Mouse (Mus musculus): ENCODE data around the gene Sh2b1.

Sh2b1 gene

DNA sequence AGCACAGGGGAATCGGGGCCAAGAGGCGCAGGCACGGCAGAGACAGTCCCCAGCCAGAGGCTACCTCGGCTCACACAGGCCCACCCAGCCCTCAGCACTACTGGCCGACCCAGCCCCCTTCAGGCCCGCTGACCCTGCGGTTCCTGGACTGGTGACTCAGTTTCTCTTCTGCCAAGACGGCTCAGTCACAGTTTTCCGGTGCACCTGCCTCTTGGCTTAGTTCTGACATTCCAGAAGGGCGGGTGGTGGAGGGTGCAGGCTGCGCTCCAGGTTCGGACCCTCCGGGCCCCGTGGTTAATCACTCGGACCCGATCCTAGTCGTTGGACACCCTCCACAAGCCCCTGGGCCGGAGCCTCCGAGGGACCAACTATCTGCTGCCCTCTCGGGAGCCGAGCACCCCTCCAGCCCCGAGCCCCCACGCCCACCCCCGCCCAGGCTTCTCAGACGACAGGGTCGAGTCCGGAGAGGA lies 703 bp downstream of the Sh2b1 start:
- DNase-seq (ENCODE audit: low spot score): no peak

DNA sequence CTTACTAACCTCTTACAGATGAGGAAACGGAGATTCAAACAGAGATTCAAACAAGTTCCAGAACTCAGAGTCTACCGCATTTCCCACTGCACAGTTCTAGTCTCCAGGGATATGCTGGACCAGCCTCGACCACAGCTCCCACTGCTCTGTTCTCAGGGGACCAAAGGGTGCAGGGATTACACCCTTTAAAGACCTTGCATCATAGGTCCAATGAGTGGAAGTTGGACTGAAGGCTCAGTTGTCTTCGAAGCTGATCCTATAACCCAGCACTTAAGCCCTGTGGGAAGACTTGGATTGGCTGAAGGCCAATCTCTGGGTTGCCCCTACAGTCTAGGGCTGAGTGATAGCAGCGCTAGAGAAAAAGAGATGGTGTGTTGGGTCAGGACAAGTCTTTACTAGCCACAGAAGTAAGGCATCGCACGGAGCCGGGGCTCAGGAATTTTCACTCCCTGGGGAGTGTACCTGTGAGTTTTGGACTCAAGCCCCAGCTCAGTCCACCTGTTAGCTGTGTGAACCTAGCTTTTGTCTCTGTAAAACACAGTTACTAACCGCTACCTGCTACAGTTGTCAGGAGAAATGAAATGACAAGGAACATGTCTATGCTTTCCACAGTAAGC lies 1.6 kb downstream of the Sh2b1 start:
- DNase-seq (ENCODE audit: low spot score): no peak

DNA sequence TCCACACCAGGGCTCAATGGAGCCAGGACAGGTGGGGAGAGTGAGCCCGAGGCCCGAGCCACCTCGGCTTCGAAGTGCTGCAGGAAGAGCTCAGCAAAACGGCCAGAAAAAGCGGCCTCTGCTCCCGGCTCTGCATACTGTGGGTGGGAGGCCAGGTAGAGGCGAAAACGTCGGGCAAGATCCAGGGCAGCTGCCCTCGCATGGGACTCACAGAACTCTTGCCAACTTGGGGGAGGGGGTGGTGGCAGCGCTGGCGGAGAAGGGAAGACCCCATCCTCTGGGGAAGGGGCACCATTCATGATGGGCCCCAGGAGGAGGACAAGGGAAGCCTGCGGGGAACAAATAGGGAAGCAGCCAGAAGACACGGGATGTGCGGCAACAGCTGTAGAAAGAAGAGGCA lies 2.5 kb downstream of the Sh2b1 start:
- DNase-seq (ENCODE audit: low spot score): no peak

DNA sequence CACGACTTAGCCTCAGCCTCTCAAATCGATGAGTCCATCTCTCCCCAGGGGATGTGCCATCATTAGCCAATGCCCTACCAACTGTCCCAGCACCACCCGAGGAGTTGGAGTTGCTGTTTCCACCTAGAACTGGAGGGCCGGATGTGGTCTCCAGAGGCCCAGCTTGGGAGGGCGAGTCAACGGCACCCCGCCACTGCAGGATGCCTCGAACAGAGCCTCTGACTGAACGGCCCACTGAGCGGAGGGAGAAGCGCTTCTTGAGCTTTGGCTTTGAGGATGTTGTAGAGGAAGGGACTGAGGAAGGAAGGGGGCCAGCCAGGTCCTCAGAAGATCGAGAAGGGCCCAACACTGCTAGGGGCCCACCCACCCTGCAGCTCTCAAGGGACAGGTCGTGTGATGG lies 2.9 kb downstream of the Sh2b1 start:
- DNase-seq (ENCODE audit: low spot score): no peak

DNA sequence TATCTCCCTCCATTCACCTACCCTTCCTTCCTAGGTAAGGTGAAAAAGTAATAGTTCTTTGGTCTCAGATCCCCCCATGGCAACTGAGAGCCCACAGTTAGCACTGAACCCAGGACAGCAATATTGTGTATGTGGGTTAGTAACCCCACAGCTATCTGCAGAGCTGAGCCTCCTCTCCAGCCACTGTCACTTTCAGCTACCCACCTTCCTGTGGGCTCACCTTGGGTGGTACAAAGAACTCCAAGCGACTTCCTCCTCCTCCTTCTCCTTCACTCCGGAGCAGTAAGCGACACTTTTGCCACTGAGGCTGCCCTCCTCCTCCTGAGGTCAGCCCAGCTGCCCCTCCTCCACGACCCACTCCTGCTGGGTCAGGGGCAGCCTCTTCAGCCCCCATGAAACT lies 3.4 kb downstream of the Sh2b1 start:
- DNase-seq (ENCODE audit: low spot score): no peak

DNA sequence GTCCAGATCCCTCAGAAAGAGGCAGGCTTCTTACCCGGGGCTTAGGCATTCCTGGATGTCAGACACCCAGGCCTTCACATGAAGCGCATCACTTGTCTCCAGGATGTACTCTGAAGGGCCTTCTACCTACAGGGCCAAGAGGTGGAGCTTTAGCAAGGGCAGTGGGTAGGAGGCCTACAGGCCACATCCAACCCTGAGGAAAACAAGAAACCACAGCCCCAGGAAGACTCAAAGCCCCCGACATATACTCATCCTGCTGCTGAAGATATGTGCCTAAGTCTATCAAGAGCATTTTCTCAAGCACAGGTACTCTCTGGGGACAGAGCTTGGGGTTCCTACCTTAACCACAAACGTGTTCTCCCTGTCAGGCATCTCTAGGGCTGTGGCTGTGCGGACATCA lies 3.9 kb downstream of the Sh2b1 start:
- no peak for DNase-seq (ENCODE audit: low spot score)

DNA sequence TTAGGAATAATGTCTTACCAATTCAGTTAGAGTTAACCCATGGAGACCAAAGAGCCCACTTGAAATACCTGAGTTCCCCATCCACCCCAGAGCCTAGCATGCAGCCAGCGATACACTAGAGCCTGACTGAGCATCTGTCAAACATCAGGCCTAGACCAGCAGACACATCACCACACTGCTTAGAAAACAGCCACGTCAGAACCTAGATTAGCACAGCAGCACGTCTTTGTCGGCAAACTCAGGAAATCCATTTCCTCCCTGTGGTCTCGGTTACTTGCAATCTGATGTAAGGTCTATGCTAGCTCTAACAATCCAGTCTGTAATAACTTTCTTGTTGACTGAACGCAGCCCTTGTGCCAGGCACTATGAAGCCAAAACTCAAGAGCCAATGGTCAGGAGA lies 5.1 kb downstream of the Sh2b1 start:
- DNase-seq (ENCODE audit: low spot score): no peak

DNA sequence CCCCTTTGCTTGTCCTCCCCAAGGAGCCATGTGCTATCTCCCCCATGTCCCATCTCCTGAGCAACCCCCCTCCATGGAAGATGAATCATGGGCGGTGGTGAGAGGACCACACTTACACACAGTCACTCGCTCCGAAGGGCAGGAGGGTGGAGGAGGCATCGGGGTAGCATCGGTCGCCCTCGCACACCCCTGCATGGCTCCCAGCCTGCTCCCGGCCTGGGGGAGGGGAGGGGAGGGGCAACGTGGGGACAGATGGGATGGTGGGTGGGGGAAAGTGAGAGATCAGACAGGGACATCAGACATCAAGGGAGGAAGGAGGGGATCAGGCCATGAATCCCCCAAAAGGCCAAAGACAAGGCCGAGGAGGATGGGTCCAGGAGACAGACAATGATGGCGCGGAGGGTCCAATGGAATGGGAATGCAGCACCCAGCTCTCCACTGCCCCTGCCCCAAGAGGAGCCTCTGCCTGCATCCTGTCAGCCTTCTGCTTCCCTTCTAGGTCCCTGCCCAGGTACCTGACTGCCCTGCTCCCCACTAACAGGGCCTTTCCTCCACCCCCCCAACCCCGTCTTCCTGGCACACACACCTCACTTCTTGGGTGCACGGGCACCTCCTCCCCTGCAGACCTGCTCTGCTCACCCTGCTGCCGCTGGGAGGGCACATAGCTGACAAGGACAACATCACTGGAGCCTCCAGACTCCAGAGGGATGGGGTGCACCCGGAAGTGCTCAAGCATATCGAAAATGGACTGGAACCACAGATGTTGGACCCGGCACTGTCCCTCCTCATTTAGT lies 7.2 kb downstream of the Sh2b1 start:
- no peak for DNase-seq (ENCODE audit: low spot score)

DNA sequence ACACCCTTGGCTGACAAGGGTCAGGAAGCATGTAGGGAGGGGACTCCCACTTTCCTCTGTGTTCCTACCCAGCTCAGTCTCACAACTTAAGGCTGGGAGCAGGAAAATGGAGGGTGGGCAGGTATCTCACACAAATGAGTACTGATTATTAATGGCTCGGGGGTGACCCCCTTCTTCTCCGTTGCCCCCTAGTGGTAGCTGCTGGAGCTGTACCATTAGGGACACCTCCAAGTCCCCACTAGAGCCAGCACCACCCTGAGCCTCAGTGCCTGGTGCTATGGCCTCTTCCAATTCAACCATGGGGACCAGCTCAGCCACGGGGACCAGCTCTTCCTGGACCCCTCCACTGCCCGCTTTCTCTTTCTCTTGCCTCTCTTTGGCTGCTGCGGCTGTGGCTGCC lies 8.0 kb downstream of the Sh2b1 start:
- no peak for DNase-seq (ENCODE audit: low spot score)

DNA sequence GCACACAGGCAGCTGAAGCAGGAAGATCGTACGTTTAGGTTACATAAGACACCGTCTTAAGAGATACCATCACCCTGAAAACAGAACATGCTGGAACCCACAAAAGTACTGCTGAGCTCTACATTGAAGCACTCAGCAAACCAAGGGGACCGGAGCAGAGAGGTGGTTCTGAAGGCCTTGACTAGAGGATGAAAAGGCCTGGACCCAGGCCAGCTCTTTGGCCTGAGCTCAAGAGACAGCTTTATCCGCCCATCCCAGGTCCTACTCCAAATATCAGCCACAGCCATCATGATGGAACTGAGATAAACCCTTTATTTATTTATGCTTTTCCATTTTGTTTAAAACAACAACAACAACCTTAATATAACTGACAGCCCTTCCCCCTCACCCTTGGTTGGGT lies 8.5 kb downstream of the Sh2b1 start:
- DNase-seq (ENCODE audit: low spot score): no peak

DNA sequence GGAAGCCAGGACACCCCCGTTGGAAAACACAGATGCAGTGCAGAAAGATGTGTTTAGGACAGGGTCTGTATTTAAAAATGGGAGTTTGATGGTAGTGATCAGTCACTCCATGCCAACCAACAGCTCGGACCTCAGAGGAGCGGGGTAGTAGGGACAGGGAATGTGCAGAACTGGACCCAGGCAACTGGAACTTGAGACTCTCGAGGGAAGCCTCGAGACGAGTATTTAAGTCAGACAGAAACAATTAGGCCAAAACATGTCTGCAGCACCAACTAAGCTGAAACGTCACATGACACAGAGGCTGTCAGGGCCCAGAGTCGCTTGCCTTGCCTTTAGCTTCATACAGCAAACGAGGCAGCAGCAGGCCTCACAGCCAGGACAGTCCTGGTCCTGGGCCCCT lies 9.1 kb downstream of the Sh2b1 start:
- no peak for DNase-seq (ENCODE audit: low spot score)

DNA sequence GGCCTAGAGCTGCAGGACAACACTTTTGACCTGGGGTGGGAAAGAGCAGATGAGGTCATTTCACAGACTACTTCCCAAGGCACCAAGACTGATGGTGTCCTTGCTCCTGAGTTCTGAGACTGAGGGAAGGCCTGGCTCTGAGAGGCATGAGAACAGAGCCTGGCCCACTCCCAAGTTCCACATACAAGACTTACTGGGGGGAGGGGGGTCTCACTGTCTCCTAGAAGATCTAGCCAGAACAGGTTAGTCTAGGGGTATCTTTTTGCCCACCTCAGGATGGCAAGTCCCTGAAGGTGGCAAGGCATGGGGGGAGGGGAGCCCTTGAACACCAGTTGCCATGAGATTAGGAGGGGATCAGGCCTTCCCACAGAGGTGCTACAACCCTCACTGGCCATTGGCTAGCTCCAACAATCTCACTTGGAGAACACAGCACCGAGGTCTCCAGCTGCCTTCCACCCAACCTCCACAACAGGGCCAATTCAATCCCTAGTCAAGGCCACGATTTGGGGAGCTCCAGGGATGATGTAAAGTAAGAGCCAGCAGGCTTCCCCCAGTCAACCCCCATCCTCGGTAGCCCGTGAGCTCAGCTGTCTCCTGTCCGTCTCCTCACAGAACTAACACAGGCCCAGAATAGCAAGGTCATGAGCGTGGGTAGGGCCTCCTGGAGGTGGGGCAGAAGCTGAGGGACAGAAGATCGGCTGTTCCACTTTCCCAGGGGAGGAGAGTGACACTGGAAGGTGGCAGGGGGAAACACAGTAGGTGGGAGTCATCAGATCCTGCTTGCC lies 9.8 kb downstream of the Sh2b1 start:
- no peak for DNase-seq (ENCODE audit: low spot score)

DNA sequence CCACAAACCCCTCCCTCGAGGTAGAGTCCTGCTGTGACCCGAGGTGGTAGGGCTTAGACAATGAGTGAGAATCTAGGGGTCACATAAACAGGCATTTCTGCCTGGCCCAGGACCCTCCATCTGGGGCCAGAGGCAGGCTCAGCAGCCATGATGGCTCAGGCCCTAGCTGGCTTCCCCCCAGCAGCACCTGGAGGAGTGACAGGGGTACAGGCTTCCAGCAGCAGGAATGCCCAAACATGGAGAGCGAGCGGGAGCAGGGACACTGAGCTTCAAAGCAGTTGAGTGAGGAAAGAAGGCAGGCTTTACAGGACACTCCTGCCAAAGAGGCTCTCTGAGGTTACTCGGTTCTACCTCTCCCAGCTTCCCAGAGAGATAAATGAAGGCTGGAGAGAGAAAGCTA lies 10.4 kb downstream of the Sh2b1 start:
- DNase-seq (ENCODE audit: low spot score): no peak

DNA sequence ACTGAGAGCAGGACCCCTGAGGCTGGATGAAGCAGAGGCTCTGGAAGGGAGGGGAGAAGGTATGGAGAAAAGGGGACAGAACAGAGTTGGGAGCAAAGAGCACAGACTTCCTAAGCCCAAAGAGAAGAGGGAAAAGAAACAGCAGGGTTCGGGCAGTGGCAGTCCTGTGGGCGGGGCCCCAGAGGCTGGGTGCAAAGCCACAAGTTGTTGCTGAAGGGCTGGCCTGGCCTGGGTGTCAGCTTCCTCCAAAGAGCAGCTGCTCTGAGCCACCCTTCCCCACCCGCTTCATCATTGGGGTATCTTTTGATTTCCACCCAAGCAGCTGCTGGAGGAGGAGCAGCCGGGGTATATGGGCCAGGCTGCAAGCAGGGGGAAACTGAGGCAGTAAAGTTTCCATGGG lies 11.1 kb downstream of the Sh2b1 start:
- no peak for DNase-seq (ENCODE audit: low spot score)

DNA sequence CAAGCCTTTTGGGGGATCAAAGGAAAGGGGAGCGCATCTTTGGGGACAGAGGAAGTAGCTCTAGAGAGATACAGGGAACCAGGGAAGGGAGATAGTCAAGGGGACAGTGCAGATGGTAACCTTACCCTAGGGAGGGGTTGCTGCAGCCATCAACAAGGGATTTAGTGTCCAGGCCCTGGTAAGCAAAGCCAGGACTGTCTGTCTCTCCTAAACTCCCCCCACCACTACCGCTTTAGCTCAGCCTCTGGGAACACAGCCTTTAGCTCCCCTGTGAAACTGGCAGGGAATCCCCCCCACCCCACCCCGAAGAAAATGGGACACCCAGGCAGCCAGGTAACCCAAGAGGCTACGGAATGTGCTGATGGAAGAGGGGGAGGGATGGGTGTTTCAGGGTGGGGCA lies 11.7 kb downstream of the Sh2b1 start:
- DNase-seq (ENCODE audit: low spot score): no peak

DNA sequence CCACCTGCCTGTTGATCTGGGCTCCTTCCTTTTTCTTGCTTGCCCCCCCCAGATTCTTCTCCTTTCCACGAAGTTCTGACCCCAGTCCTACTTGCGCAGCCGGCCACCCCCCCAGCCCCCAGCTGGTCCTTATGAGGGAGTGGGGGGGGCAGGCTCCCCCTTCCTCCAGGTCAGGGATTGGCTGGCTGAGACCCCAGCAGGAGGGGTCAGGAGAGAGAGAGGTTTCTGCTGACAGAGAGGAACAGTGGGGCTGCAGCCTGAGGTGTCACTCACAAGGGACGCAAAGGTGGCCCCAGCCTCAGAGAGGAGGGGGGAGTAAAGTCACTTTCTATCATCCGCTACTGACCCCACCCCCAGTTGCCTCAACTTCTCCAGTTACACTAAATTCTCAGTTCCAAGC lies 12.2 kb downstream of the Sh2b1 start, which contains the start of gene Atp2a1:
Gene Atp2a1 (minus strand): TSS at position 105 of the 400 bp plus-strand sequence.
- DNase-seq (ENCODE audit: low spot score): no peak

DNA sequence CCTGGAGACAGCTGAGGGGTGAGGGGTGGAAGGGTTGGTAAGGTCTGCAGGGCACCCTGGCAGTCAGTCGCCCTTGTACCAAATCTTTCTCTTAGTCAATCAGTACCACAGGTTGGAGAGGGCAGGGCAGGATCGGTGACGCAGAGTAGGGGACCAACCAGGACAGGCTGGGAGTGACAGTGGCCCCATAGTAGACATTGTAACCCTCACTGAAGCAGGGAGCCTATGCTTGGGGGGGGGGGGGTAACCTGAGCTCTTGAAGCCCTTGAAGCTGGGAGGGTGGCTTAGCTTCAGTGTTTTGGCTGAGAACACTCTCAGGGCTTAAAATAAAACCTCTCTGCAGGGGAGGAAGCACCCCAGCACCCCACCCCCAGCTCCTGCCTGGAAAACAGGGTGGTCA lies 13.6 kb downstream of the Sh2b1 start:
- no peak for DNase-seq (ENCODE audit: low spot score)

DNA sequence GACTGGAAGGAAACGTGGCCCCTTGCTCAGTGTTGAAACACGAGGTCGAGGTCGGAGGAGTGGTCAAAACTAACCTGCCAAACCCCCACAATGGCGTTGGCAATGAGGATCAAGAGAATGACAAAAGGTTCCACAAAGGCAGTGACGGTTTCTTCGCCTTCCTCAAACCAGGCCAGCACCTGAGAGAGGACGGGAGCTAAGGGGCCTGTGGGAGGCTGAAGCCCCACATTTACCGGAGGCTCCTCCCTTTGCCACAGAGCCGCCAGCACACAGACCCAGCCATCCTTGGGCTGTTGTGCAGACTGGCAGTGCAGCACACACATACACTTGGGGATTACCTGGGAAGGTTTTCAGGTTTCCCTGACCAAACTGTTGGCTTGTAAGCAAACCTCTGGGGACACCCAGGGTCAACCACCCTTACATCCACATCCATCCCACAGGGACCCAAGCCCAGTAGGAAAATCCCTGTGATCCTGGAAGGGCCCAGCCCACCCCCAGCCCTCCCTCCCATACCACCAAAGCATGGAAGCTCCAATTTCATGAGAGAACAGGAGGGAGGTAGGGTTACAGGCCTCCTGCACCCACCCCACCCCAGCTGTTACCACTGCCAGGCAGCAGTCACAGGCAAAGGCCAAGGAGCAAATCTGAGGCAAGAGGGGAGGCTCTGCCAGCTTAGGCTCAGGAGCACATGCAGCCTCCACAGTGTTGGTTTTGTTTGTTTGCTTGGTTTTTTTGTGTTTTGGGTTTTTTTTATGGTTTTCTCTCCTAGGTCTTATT lies 14.4 kb downstream of the Sh2b1 start:
- no peak for DNase-seq (ENCODE audit: low spot score)

DNA sequence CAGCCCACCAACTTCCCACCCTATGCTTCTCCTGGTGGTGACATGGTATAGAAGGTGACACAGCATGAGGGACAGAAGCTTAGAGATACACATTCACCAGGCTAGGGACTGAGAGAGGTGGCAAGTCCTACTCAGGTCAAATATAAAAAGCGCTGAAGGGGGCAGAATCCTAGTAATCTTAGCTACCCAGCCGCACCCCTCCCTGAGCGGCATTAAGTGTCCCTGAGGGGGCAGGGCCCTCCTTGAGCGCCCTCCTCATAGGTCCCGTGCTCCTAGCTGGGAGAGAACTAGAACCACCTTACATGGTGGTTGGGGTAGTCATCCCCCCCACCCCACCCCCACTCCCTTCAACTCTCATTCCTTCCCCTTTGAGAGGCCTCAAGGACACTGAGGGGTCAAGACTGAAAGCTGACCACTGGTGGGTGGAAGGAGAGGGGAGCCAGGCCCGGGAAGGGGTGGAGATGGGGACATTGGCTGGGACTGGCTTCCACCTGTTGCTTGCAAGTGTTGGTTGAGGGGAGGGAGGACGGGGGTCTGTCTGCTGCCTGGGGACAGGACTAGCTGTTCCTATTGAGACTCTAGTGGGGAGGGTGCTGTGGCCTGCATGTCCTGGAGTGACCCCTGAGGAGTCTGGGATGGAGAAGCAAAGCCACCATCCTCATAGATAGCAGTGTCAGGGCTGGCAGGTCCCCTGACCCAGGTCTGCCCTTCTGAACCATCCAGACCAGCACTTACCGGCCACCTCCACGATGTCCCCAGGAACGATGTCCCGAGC lies 16.2 kb downstream of the Sh2b1 start:
- no peak for DNase-seq (ENCODE audit: low spot score)

DNA sequence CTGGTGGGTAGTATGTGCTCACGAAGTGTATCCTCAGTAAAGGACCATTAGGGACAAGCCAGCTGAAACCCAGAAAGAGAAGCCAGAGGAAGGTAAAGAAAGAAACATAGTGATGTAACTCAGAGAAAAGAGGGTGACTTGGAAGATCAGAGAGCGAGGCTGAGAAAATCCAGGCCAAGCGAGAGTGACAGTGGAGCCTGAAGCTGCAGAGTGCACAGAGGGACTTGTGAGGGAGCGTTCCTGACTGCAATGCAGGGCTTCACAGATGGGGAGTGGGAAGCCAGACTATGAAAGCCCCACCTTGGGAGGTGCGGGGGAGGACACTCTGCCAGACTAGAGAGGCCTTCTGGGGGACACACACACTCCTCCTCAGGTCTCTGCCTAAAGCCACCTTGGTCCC lies 17.0 kb downstream of the Sh2b1 start:
- no peak for DNase-seq (ENCODE audit: low spot score)

Measured in urinary bladder, postnatal 10 days (tissue).